Mouse (Mus musculus) MEL (cell line): ENCODE measurements at regions not wholly inside any gene's neighbourhood (a gene's known extent, or its start where the extent isn't known, plus 50 kb on each side); places are given as distances from the start of the nearest gene placed in this dataset.

Source experiments
- BHLHE40 ChIP-seq: IDR thresholded peaks from 2 replicates; pipeline ENCODE4 v1.6.1; 2012; ENCODE audit warnings: low read depth, mild to moderate bottlenecking, inconsistent platforms, low read length, improper control_type of control experiment, borderline replicate concordance
- CHD2 ChIP-seq: IDR thresholded peaks from 2 replicates; pipeline ENCODE4 v1.6.1; 2011; ENCODE audit warnings: low read length, improper control_type of control experiment
- CTCF ChIP-seq, 3 experiments: IDR thresholded peaks in 2 of 3; conservative IDR thresholded peaks in 1 of 3; 2 replicates each; pipeline ENCODE4 v1.5.1; 2011 to 2012; ENCODE audit warnings: low read length in 3 of 3, low read depth in 2 of 3, mild to moderate bottlenecking in 2 of 3, improper control_type of control experiment in 1 of 3, inconsistent platforms in 1 of 3, mixed read lengths in 1 of 3, moderate library complexity in 1 of 3; ENCODE audit not compliant: control insufficient read depth in 1 of 3, insufficient read depth in 1 of 3, poor library complexity in 1 of 3, severe bottlenecking in 1 of 3
- EP300 ChIP-seq, 2 experiments: IDR thresholded peaks; 2 replicates each; pipeline ENCODE4 v1.6.1; 2011; ENCODE audit warnings: improper control_type of control experiment in 2 of 2, low read length in 2 of 2, low read depth in 1 of 2, mild to moderate bottlenecking in 1 of 2
- GABPA ChIP-seq: IDR thresholded peaks from 2 replicates; pipeline ENCODE4 v1.6.1; 2012; ENCODE audit warnings: low read depth, mild to moderate bottlenecking, inconsistent platforms, low read length, improper control_type of control experiment, moderate library complexity
- POLR2A ChIP-seq, 2 experiments: IDR thresholded peaks; 2 replicates each; pipeline ENCODE4 v1.6.1; 2011 to 2012; ENCODE audit warnings: low read length in 2 of 2, mild to moderate bottlenecking in 2 of 2, control low read depth in 1 of 2, improper control_type of control experiment in 1 of 2, low read depth in 1 of 2, moderate library complexity in 1 of 2; ENCODE audit not compliant: control insufficient read depth in 1 of 2, insufficient read depth in 1 of 2, poor library complexity in 1 of 2
- POLR2AphosphoS5 ChIP-seq: IDR thresholded peaks from 2 replicates; pipeline ENCODE4 v1.6.1; 2012; ENCODE audit warnings: low read depth, borderline replicate concordance, mild to moderate bottlenecking, inconsistent platforms, low read length, moderate library complexity, mixed read lengths
- SMC3 ChIP-seq: IDR thresholded peaks from 2 replicates; pipeline ENCODE4 v1.6.1; 2011; ENCODE audit warnings: low read depth, low read length, improper control_type of control experiment
- TCF12 ChIP-seq: IDR thresholded peaks from 2 replicates; pipeline ENCODE4 v1.6.1; 2014; ENCODE audit warnings: low read depth, mild to moderate bottlenecking, inconsistent platforms, low read length, improper control_type of control experiment, moderate library complexity
- ZNF384 ChIP-seq: IDR thresholded peaks from 2 replicates; pipeline ENCODE4 v1.6.1; 2012; ENCODE audit warnings: low read depth, mild to moderate bottlenecking, inconsistent platforms, low read length, improper control_type of control experiment

DNA sequence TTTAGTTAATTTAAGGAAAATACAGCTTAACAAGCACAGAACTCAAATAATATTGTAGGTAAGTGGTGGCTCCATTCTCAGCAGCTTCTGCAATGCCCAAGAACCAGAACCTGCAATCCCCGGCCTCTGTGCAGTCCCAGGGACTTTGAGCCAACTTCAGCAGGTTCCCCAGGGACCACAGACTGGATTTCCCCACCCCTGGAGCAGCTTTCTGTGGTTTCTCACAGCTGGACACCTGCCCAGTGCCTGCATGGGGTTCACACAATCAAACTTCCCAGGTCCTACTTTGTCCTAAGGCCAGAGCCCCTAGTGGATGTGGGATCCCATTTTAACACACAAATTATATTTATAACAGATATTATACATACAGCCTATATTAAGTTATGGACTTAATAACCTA lies 287.6 kb upstream of the Gm21293 start:
- no peak for TF ChIP-seq TCF12
- TF ChIP-seq CHD2 = no peak
- no peak for TF ChIP-seq POLR2AphosphoS5
- no peak for TF ChIP-seq POLR2A (IDR thresholded peaks at IDR 0.05; ENCODE audit: control insufficient read depth in 1 of 2, insufficient read depth in 1 of 2, low read depth in 1 of 2, low read length in 2 of 2, poor library complexity in 1 of 2)
- no peak for TF ChIP-seq GABPA
- no peak for TF ChIP-seq ZNF384
- TF ChIP-seq CTCF (IDR thresholded peaks at IDR 0.05 in 2 of 3, conservative IDR thresholded peaks at IDR 0.05 in 1 of 3; ENCODE audit: control insufficient read depth in 1 of 3, insufficient read depth in 1 of 3, low read depth in 2 of 3, low read length in 3 of 3, poor library complexity in 1 of 3, severe bottlenecking in 1 of 3) = no peak
- no peak for TF ChIP-seq EP300 (IDR thresholded peaks at IDR 0.05; ENCODE audit: low read depth in 1 of 2, low read length in 2 of 2)
- no peak for TF ChIP-seq SMC3
- no peak for TF ChIP-seq BHLHE40
